Mouse (Mus musculus): ENCODE data around the gene Gla. TPM values are rescaled to one million over a fixed set of nuclear protein-coding genes. Genes with fewer than 3 reads are reported as not detected.

Gene Gla
- total RNA-seq, 2 experiments from 2014 or later = 2.4 to 2.9 TPM

Other genes with a start within 250 kb of the Gla start
- gene Drp2, start 196.6 kb downstream of the Gla start, total RNA-seq (2021) = 10 to 100 TPM; 12.6 to 17.3 TPM
- not detected for gene Taf7l, start 124.6 kb downstream of the Gla start, total RNA-seq (2021)
- 10 to 100 TPM; 17.1 to 18.1 TPM for gene Timm8a1, start 59.3 kb downstream of the Gla start, total RNA-seq (2021)
- 1 to 10 TPM; 1.6 to 2.0 TPM for gene Btk, start 17.6 kb downstream of the Gla start, total RNA-seq (2021)
- 100 to 1,000 TPM; 345 to 347 TPM for gene Rpl36a, start 15.5 kb downstream of the Gla start, total RNA-seq (2021)
- 10 to 100 TPM; 75.2 to 82.0 TPM for gene Hnrnph2, start 54 bp upstream of the Gla start, total RNA-seq (2021)
- 10 to 100 TPM; 61.9 to 63.9 TPM for gene Armcx4, start 85.4 kb upstream of the Gla start, total RNA-seq (2021)
- gene Armcx1, start 116.8 kb upstream of the Gla start, total RNA-seq (2021) = 10 to 100 TPM; 22.0 to 25.5 TPM
- 10 to 100 TPM; 23.0 to 24.4 TPM for gene Armcx6, start 150.3 kb upstream of the Gla start, total RNA-seq (2021)
- 10 to 100 TPM; 72.8 to 80.9 TPM for gene Armcx3, start 155.5 kb upstream of the Gla start, total RNA-seq (2021)
- 10 to 100 TPM; 67.5 to 87.0 TPM for gene Armcx2, start 208.1 kb upstream of the Gla start, total RNA-seq (2021)

All from gastrocnemius, postnatal 4 days (tissue).